Mouse (Mus musculus): ENCODE data around the gene Arhgef12.

DNA sequence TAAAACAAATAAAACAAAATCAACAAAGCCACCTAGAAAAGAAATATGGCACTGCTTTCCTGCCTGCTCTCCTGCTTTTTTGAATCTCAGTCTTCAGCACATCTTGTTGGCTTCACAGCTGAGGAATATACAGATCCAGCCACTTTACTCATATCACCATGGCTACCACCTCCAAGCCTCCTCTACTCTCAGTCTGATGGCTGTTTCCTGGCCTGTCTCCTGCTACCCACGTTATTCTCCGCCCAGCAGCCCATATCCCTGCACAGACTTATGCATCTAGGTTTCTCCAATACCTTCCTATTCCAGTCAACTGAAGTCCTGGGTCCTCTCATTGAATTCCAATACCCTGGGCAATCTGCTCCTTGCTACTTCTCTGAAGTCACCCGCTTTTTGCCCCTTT is 26.5 kb upstream of the Arhgef12 start:
- TF ChIP-seq CTCF (IDR thresholded peaks at IDR 0.05; ENCODE audit: extremely low read depth, insufficient read depth, low read length) = no peak
- TF ChIP-seq POLR2A (IDR thresholded peaks at IDR 0.05; ENCODE audit: extremely low read depth, insufficient read depth, low read length) = no peak

Data from cortical plate, adult 2 months (tissue).